Mouse (Mus musculus) erythroblast, embryonic 14.5 days (primary cell): ENCODE measurements at regions not wholly inside any gene's neighbourhood (a gene's known extent, or its start where the extent isn't known, plus 50 kb on each side); places are given as distances from the start of the nearest gene placed in this dataset.

Experiments used
- GATA1 ChIP-seq: IDR thresholded peaks from 2 replicates; pipeline ENCODE4 v1.6.1; 2012; ENCODE audit warnings: low read length, inconsistent platforms, mixed read lengths
- TAL1 ChIP-seq: IDR thresholded peaks from 3 replicates; pipeline ENCODE4 v1.6.1; 2012; ENCODE audit warnings: low read length, inconsistent platforms, mixed read lengths

DNA sequence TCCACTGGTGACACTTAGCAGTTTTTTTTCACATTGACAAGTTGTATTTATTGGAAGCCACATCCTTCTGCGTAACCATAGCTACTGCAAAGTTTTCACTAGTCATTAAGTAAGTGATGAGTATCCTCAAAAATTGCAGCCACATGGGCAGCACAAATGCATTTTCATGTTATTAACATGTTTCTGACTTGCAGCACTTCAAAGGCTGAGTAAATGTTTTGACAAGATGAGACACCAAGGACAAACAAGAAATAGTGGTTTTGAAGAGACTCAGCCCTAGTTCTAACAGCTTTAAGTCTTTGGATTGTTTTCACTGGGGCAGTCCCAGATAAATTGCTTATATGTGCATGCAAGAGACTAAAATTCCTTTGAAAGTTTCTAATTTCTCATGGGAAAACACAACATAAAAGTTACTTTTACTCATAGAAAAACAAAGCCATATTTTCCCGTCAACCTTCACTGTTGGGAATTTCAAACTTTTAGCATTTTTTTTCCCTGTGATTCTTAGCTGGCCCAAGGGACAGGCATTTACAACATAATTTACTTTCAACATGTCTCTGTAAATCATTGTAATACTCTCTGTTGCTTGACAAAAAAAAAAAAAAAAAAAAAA lies 787.5 kb upstream of the Zeb2 start:
- TF ChIP-seq TAL1 = no peak
- no peak for TF ChIP-seq GATA1
